8 mouse cellular contexts compared by ENCODE assay signal in genomic region chr14:62331866-62332619, GRCm38 (mm10). TPM values are rescaled to one million over a fixed set of nuclear protein-coding genes. Genes with fewer than 3 reads are reported as not detected.
DNase-seq lines count a peak whose midpoint lies in the region; ATAC-seq lines count a peak whose summit lies in the region.

No protein-coding gene starts in this region.

- peak; percentile 66 for DNase-seq in MEL-GATA-1-ER (ENCODE audit: extremely low read depth, low read depth)
- peak; percentile 87 for DNase-seq in cerebellum, adult 8-10 months
- peak; percentile 90 for DNase-seq in hindbrain, embryonic 11.5 days (ENCODE audit: low spot score)
- DNase-seq in layer of hippocampus, postnatal 10 days (ENCODE audit: low spot score in 2 of 2), result peak; percentile 83 to 90
- peak; percentile 91 for DNase-seq in lung, postnatal 10 days
- DNase-seq in ovary, postnatal 36 days (ENCODE audit: low spot score), result peak; percentile 85
- DNase-seq in thymus, postnatal 25 days, result peak; percentile 88

- ATAC-seq in frontal cortex, adult (ENCODE audit: low TSS enrichment), result peak; percentile 99
- peak; percentile 89 for ATAC-seq in hindbrain, embryonic 11.5 days (ENCODE audit: low FRiP score)

- no peaks in the 10 kb centered on the region for H3K9me3 ChIP-seq in hindbrain, embryonic 11.5 days (ENCODE audit: control insufficient read depth, low read length)

- no peaks in the 10 kb centered on the region for H3K27me3 ChIP-seq in hindbrain, embryonic 11.5 days (ENCODE audit: control insufficient read depth, insufficient read depth, low read length)

- peak overlapping the region; percentile 74 for H3K4me3 ChIP-seq in hindbrain, embryonic 11.5 days (ENCODE audit: low read depth, low read length)

- peak overlapping the region; percentile 70; the same call in 1 of the 2 replicates for H3K27ac ChIP-seq in hindbrain, embryonic 11.5 days (ENCODE audit: low read depth, low read length)

- H3K9ac ChIP-seq in hindbrain, embryonic 11.5 days (ENCODE audit: low read depth, low read length), result peak overlapping the region; percentile 80

- H3K4me2 ChIP-seq in hindbrain, embryonic 11.5 days (replicated peaks; ENCODE audit: low read depth, low read length), result peak overlapping the region; percentile 69

- H3K36me3 ChIP-seq in hindbrain, embryonic 11.5 days (ENCODE audit: control insufficient read depth, insufficient read depth, low read length), result no peaks in the 10 kb centered on the region

- 0 out of 2 replicates have a peak, but pooled peaks cover 3% of the 10 kb centered on the region for H3K4me1 ChIP-seq in hindbrain, embryonic 11.5 days (replicated peaks; ENCODE audit: control insufficient read depth, insufficient read depth, low read length)

- WGBS in hindbrain, embryonic 11.5 days, result under 1% methylated on average over 60 of the region's 62 CpGs

RNA-seq across cellular contexts. Expression of gene Dleu7, which starts 39.2 kb away (rescaled TPM):
- polyA plus RNA-seq in hindbrain, embryonic 11.5 days (2014; fragmentation: Nextera tagmentation; extraction: Ambion mirVana), result 1.4 and 1.6 TPM in 2 replicates
- total RNA-seq in layer of hippocampus, postnatal 10 days (2021), result 1 to 10 TPM; 8.1 to 9.8 TPM

RNA-seq across cellular contexts. Expression of gene Rnaseh2b, which starts 39.7 kb away (rescaled TPM):
- 62.1 and 62.9 TPM in 2 replicates for polyA plus RNA-seq in hindbrain, embryonic 11.5 days (2014; fragmentation: Nextera tagmentation; extraction: Ambion mirVana)
- 10 to 100 TPM; 18.7 to 19.0 TPM for total RNA-seq in layer of hippocampus, postnatal 10 days (2021)

Comparison
In these comparisons a context has a peak if more than half of its experiments do, and no peak if none do; other contexts are left out.
1. Peak in every context shown above with its lines: DNase-seq, ATAC-seq, H3K4me3 ChIP-seq and H3K27ac ChIP-seq.